Mouse (Mus musculus) hindbrain, embryonic 15.5 days (tissue): ENCODE measurements at regions not wholly inside any gene's neighbourhood (a gene's known extent, or its start where the extent isn't known, plus 50 kb on each side); places are given as distances from the start of the nearest gene placed in this dataset.

ENCODE experiments used
- ATAC-seq: fragments of 200-750 bp; cut with Nextera tagmentation; 2 replicates; pipeline ENCODE4 v1.8.0; 2017; ENCODE audit warnings: low read depth, moderate number of reproducible peaks, moderate TSS enrichment; ENCODE audit not compliant: low FRiP score
- H3K27ac ChIP-seq: fragments of 300-500 bp; sonication (generic); replicated peaks from 2 replicates; pipeline ENCODE4 v1.5.1; 2015; ENCODE audit warnings: mild to moderate bottlenecking, inconsistent platforms
- H3K27me3 ChIP-seq: fragments of 300-500 bp; sonication (generic); 2 replicates; pipeline ENCODE4 v1.6.1; 2015; ENCODE audit warnings: control low read depth, inconsistent platforms
- H3K36me3 ChIP-seq: fragments of 300-500 bp; sonication (generic); 2 replicates; pipeline ENCODE4 v1.6.1; 2015; ENCODE audit warnings: control low read depth, inconsistent platforms
- H3K4me1 ChIP-seq: fragments of 300-500 bp; sonication (generic); replicated peaks from 2 replicates; pipeline ENCODE4 v1.6.1; 2015; ENCODE audit warnings: control low read depth, inconsistent platforms
- H3K4me2 ChIP-seq: fragments of 300-500 bp; sonication (generic); 2 replicates; pipeline ENCODE4 v1.6.1; 2015; ENCODE audit warnings: moderate library complexity, mild to moderate bottlenecking, inconsistent platforms
- H3K4me3 ChIP-seq: fragments of 300-500 bp; sonication (generic); 2 replicates; pipeline ENCODE4 v1.5.1; 2015; ENCODE audit warnings: mild to moderate bottlenecking, inconsistent platforms
- H3K9ac ChIP-seq: fragments of 300-500 bp; sonication (generic); 2 replicates; pipeline ENCODE4 v1.6.1; 2015; ENCODE audit warnings: inconsistent platforms
- H3K9me3 ChIP-seq: fragments of 300-500 bp; sonication (generic); 2 replicates; pipeline ENCODE4 v1.6.1; 2016; ENCODE audit warnings: control low read depth, inconsistent platforms
- WGBS: fragments of 180-500 bp; shearing (Covaris S2); methylation state at CpG from one replicate; pipeline ENCODE4 v1.1.7; 2015; 5-methylcytosine and 5-hydroxymethylcytosine counted together

DNA sequence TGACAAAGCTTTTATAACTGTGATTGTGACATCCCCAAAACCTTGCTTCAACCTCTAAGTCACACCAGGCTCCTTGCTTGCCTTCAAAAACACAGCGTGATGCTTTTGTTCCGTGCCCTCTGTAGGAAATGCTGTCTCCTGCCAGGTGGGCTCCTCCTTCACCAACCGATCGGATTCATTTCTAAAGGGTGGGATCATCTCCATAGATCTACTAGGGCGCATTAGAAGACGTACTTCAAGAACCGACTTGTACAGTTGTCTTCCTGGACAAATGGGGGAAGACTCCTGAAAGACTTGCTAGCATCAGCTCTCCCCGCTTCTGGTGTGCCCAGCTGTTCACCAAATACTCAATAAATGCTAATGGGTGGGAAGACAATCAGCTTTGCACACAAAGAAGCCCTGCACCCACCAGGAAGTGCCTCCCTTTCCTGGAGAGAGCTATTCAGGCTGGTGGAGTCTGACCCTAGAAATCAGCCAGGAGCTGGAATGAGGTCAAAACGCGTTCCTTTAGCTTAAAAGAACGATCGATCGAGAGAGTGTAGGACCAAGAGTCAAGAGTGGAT, 53.0 kb downstream of the Hoxa1 start:
- Histone ChIP-seq H3K27me3 (no peaks in the 10 kb centered on the region; the same call in 1 of the 2 replicates), H3K4me3 (peak overlapping the region; percentile 24), H3K9me3 (no peaks in the 10 kb centered on the region), H3K4me1 (peaks cover 4% of the 10 kb centered on the region; the same call in 1 of the 2 replicates), H3K9ac (no peak overlapping the region), H3K27ac (no peak overlapping the region), H3K36me3 (no peaks in the 10 kb centered on the region), H3K4me2 (peak overlapping the region; percentile 50)
- no peak for ATAC-seq
- 16% methylated on average over 13 of the region's 13 CpGs for WGBS

DNA sequence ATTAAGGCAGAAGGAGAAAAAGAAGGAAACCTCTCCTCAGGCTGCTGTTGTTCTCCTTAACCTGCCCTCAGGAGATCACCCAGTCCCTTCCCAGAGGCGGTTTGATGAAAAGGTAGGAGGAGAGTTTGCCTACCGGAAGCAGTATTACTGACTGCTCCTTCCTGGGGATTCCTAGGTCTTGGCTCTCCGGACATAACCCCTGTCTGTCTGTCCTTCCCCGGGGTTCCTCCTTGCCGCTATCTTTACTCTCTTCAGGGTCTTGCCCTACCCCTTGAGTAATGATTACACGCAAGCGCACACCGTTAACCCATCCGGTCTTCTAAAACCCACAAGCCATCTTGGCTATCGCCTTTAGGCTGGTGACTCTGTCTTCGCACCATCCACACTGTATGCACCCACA, 54.0 kb downstream of the Hoxa1 start:
- Histone ChIP-seq H3K4me1 (peaks cover 4% of the 10 kb centered on the region; the same call in 1 of the 2 replicates), H3K27me3 (no peaks in the 10 kb centered on the region; the same call in 1 of the 2 replicates), H3K27ac (no peak overlapping the region), H3K36me3 (no peaks in the 10 kb centered on the region), H3K9ac (no peak overlapping the region), H3K4me3 (no peak overlapping the region), H3K4me2 (no peak overlapping the region), H3K9me3 (no peaks in the 10 kb centered on the region)
- ATAC-seq: no peak
- 92% methylated on average over 11 of the region's 11 CpGs for WGBS

DNA sequence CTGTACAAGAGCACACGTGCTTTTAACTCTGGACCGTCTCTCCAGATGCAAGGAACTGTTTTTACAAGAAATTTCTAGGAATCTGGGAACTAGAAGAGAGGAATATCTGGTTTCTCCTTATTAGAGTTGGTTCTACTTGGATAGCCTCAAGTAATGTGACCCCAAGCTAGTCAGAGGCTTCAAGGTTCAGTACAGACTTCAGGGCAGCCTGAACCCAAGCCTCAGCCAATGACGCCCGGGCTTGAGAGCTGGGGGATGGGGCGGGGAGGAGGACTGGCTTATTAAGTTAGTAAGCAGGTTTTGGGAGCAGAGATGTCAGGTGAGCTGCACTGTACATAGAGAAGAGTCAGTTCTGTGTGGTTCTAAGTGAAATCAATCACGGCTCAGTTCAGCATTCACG, 54.5 kb downstream of the Hoxa1 start:
- no peak for ATAC-seq

DNA sequence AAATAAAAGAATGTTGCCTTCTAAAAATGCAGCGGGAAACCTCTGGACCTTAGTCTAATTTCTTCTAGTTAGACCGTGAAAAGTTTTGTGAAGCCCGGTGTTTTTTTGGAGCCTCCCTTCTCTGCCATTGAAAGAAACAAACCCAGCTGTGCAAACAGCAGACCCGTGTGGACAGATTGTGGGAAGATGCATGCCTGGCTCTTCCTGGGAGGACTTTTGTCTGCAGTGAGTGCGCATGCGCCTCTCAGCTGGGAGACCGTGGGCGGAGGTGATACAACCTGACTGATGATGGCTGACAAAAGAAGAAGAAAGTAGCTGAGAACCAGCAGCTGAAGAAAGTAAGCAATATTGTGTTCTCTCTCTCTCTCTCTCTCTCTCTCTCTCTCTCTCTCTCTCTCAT, 55.4 kb downstream of the Hoxa1 start:
- no peak for ATAC-seq
- Histone ChIP-seq H3K9me3 (no peaks in the 10 kb centered on the region), H3K4me1 (peaks cover 4% of the 10 kb centered on the region; the same call in 1 of the 2 replicates), H3K4me3 (no peak overlapping the region), H3K27me3 (no peaks in the 10 kb centered on the region; the same call in 1 of the 2 replicates), H3K4me2 (no peak overlapping the region; the same call in 1 of the 2 replicates), H3K27ac (no peak overlapping the region), H3K36me3 (no peaks in the 10 kb centered on the region), H3K9ac (no peak overlapping the region)
- WGBS: 31% methylated on average over 8 of the region's 8 CpGs

More for the DNA sequence above, 54.5 kb downstream of the Hoxa1 start:
- no peaks in the 10 kb centered on the region for H3K9me3 ChIP-seq
- peaks cover 4% of the 10 kb centered on the region; the same call in 1 of the 2 replicates for H3K4me1 ChIP-seq
- WGBS: 87% methylated on average over 7 of the region's 7 CpGs
- no peak overlapping the region for H3K27ac ChIP-seq
- no peak overlapping the region for H3K4me2 ChIP-seq
- H3K27me3 ChIP-seq: no peaks in the 10 kb centered on the region; the same call in 1 of the 2 replicates
- no peak overlapping the region for H3K9ac ChIP-seq
- H3K36me3 ChIP-seq: no peaks in the 10 kb centered on the region
- H3K4me3 ChIP-seq: no peak overlapping the region

GRCm38 (mm10) chr6:52102179-52102578, 55.9 kb downstream of the Hoxa1 start:
- no peak overlapping the region for H3K4me2 ChIP-seq
- ATAC-seq: no peak
- H3K27ac ChIP-seq: no peak overlapping the region
- no peaks in the 10 kb centered on the region; the same call in 1 of the 2 replicates for H3K27me3 ChIP-seq
- 27% methylated on average over 8 of the region's 8 CpGs for WGBS
- H3K9me3 ChIP-seq: no peaks in the 10 kb centered on the region
- no peaks in the 10 kb centered on the region for H3K36me3 ChIP-seq
- H3K4me1 ChIP-seq: peaks cover 4% of the 10 kb centered on the region; the same call in 1 of the 2 replicates
- H3K9ac ChIP-seq: no peak overlapping the region
- H3K4me3 ChIP-seq: no peak overlapping the region

GRCm38 (mm10) chr6:52101209-52101608, 56.9 kb downstream of the Hoxa1 start:
- WGBS: 80% methylated on average over 6 of the region's 6 CpGs
- Histone ChIP-seq H3K4me3 (no peak overlapping the region), H3K4me2 (no peak overlapping the region), H3K36me3 (no peaks in the 10 kb centered on the region), H3K4me1 (peaks cover 4% of the 10 kb centered on the region; the same call in 1 of the 2 replicates), H3K27me3 (no peaks in the 10 kb centered on the region; the same call in 1 of the 2 replicates), H3K9me3 (no peaks in the 10 kb centered on the region), H3K27ac (no peak overlapping the region; the same call in 1 of the 2 replicates), H3K9ac (no peak overlapping the region)
- no peak for ATAC-seq

GRCm38 (mm10) chr6:52098851-52099250, 59.3 kb downstream of the Hoxa1 start:
- Histone ChIP-seq H3K27ac (no peak overlapping the region), H3K9ac (no peak overlapping the region), H3K4me3 (no peak overlapping the region), H3K9me3 (no peaks in the 10 kb centered on the region), H3K4me1 (no peaks in the 10 kb centered on the region; the same call in 1 of the 2 replicates), H3K36me3 (no peaks in the 10 kb centered on the region), H3K27me3 (no peaks in the 10 kb centered on the region), H3K4me2 (no peak overlapping the region)
- ATAC-seq: no peak
- WGBS: 87% methylated on average over 7 of the region's 7 CpGs

DNA sequence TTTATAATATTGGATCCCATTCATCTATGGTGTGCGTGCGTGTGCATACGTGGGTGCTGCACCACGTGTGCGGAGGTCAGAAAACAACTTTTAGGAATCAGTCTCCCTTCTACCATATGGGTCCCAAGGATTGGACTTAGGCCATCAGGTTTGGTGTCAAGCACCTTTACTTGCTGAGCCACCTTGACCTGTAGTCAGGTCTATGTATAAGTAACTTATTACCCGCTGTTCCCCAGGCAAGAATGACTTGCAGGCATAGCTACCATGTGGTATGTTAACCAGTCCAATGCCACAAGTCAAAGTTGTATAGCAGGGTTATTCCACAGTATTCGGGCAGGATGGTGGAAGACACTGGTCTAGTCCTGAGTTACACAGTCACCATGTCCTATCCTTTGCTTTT, 62.5 kb downstream of the Hoxa1 start:
- H3K36me3 ChIP-seq: no peaks in the 10 kb centered on the region
- no peak overlapping the region for H3K4me2 ChIP-seq
- no peaks in the 10 kb centered on the region for H3K4me1 ChIP-seq

DNA sequence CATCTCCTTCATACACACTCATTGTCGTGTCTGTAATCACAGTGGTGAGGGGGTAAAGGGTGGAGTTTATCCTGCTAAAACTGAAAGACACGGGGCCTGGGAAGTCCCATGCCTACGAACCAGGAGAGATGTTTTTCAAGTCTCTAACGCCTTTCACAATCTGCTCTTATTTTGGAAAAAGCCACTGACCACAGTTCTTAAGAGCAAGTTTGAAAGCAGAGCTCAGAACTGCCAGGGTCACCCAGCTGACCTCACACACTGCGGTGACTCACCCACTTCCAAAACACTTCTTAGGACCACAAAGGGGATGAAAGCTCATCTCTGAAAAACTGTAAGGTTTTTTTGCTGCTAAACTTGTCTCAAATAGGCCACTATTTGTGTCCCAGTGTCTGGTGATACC, 66.7 kb downstream of the Hoxa1 start:
- no peak for ATAC-seq
- H3K27me3 ChIP-seq: no peaks in the 10 kb centered on the region
- H3K9me3 ChIP-seq: no peaks in the 10 kb centered on the region
- WGBS: 51% methylated on average over 5 of the region's 5 CpGs
- H3K36me3 ChIP-seq: no peaks in the 10 kb centered on the region
- H3K4me2 ChIP-seq: no peak overlapping the region
- no peak overlapping the region for H3K27ac ChIP-seq
- H3K4me1 ChIP-seq: no peaks in the 10 kb centered on the region
- H3K9ac ChIP-seq: no peak overlapping the region
- no peak overlapping the region for H3K4me3 ChIP-seq

More for the DNA sequence above, 62.5 kb downstream of the Hoxa1 start:
- WGBS: 98% methylated on average over 7 of the region's 7 CpGs
- Histone ChIP-seq H3K9ac (no peak overlapping the region), H3K4me3 (no peak overlapping the region), H3K27me3 (no peaks in the 10 kb centered on the region), H3K9me3 (no peaks in the 10 kb centered on the region), H3K27ac (no peak overlapping the region)
- no peak for ATAC-seq

DNA sequence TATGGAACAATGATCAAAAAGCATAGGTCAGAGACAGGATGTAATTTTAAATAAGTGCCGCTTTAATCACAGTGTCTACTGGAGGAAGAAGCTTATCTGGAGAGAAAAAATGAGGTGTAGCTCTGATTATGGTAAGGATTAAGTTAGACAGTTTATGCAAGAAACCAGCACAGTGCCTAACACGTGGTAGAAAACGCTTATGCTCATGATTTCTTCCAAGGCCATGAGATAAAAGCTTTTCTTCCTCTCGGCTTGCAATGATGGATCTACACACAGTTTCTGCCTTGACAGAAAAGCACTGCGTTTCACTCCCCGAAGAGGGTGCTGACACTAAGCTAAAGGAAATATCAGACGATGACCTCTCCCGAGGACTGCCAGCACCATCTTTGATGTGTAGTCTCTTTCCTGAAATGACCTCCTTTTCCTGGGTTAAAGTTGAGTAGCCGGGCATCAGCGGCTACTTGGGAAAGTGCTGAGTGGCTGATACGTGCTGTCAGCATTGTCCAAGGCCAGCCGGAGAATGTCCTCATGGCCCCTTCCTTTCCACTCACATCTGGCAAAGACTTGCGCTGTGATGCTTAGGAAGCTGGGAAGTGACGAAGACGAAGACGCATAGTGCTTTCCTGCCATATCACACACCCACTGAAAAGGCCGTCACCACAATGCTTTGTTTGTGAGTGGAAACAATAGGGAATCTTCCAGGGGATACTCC, 72.0 kb downstream of the Hoxa1 start:
- no peaks in the 10 kb centered on the region for H3K36me3 ChIP-seq
- no peaks in the 10 kb centered on the region for H3K9me3 ChIP-seq
- 77% methylated on average over 17 of the region's 17 CpGs for WGBS
- no peaks in the 10 kb centered on the region for H3K4me1 ChIP-seq
- no peak overlapping the region for H3K27ac ChIP-seq
- no peak overlapping the region for H3K9ac ChIP-seq
- H3K27me3 ChIP-seq: no peaks in the 10 kb centered on the region
- no peak for ATAC-seq
- no peak overlapping the region for H3K4me2 ChIP-seq
- H3K4me3 ChIP-seq: no peak overlapping the region

GRCm38 (mm10) chr6:52084622-52085021, 72.3 kb upstream of the Skap2 start:
- Histone ChIP-seq H3K9ac (no peak overlapping the region), H3K4me2 (no peak overlapping the region), H3K36me3 (no peaks in the 10 kb centered on the region), H3K9me3 (no peaks in the 10 kb centered on the region), H3K27me3 (no peaks in the 10 kb centered on the region), H3K27ac (no peak overlapping the region), H3K4me3 (no peak overlapping the region), H3K4me1 (0 out of 2 replicates have a peak, but pooled peaks cover 3% of the 10 kb centered on the region)
- no peak for ATAC-seq
- WGBS: 100% methylated on average over 2 of the region's 2 CpGs

- Histone ChIP-seq H3K4me1 (peaks cover 11% of the 10 kb centered on the region), H3K4me2 (peak overlapping the region; percentile 39), H3K9me3 (no peaks in the 10 kb centered on the region), H3K9ac (no peak overlapping the region), H3K27ac (no peak overlapping the region), H3K4me3 (no peak overlapping the region), H3K27me3 (no peaks in the 10 kb centered on the region), H3K36me3 (no peaks in the 10 kb centered on the region)
- 26% methylated on average over 7 of the region's 7 CpGs for WGBS
- no peak for ATAC-seq
Observed at GRCm38 (mm10) chr6:52079501-52079900, 67.2 kb upstream of the Skap2 start.
